Mouse (Mus musculus) CH12.LX (cell line): ENCODE measurements around the gene Rabgap1l.
A peak's percentile ranks its signal among the peaks of the same experiment; 100 is the strongest.

Source experiments
- CTCF ChIP-seq, 2 experiments: IDR thresholded peaks in 1 of 2; conservative IDR thresholded peaks in 1 of 2; 2 replicates each; pipeline ENCODE4 v1.5.1; 2011 to 2012; ENCODE audit warnings: low read depth in 2 of 2, low read length in 2 of 2, improper control_type of control experiment in 1 of 2, inconsistent platforms in 1 of 2, mild to moderate bottlenecking in 1 of 2, moderate library complexity in 1 of 2
- JUND ChIP-seq: conservative IDR thresholded peaks from 2 replicates; pipeline ENCODE4 v1.6.1; 2011; ENCODE audit warnings: low read depth, low read length, improper control_type of control experiment
- ZKSCAN1 ChIP-seq: IDR thresholded peaks from 2 replicates; pipeline ENCODE4 v1.6.1; 2012; ENCODE audit warnings: low read depth, inconsistent platforms, low read length, improper control_type of control experiment, borderline replicate concordance
- ZNF384 ChIP-seq: IDR thresholded peaks from 2 replicates; pipeline ENCODE4 v1.6.1; 2012; ENCODE audit warnings: low read depth, low read length, improper control_type of control experiment, inconsistent platforms

GRCm38 (mm10) chr1:160832267-160833021, 39.4 kb upstream of the Rabgap1l start:
- TF ChIP-seq ZKSCAN1 (no peak), JUND (no peak), ZNF384 (no peak), CTCF (conservative IDR thresholded peaks at IDR 0.05 in 1 of 2, IDR thresholded peaks at IDR 0.05 in 1 of 2; ENCODE audit: low read depth in 2 of 2, low read length in 2 of 2) (0 out of 4 replicates have a peak, but pooled peaks of 1 of the 2 experiments have one; percentile 4)
